ENCODE assay signal across 8 mouse cellular contexts in genomic region chr15:86188186-86188585, GRCm38 (mm10). TPM values are rescaled to one million over a fixed set of nuclear protein-coding genes. Genes with fewer than 3 reads are reported as not detected.
A peak's percentile ranks its signal among the peaks of the same experiment; 100 is the strongest.
DNase-seq lines count a peak whose midpoint lies in the region; ATAC-seq and TF ChIP-seq lines count a peak whose summit lies in the region.

No protein-coding gene starts in this region.

- TF ChIP-seq CTCF in heart, postnatal 0 days (IDR thresholded peaks at IDR 0.05; ENCODE audit: low read depth) = no peak

- H3K9me3 ChIP-seq in lung, embryonic 16.5 days (ENCODE audit: control insufficient read depth, low read length) = no peaks in the 10 kb centered on the region
- no peaks in the 10 kb centered on the region for H3K9me3 ChIP-seq in heart, postnatal 0 days (replicated peaks; ENCODE audit: control insufficient read depth, low read length)

- H3K4me3 ChIP-seq in lung, embryonic 16.5 days (ENCODE audit: low read length) = no peak overlapping the region
- no peak overlapping the region for H3K4me3 ChIP-seq in heart, postnatal 0 days (ENCODE audit: low read depth, low read length)

- peak overlapping the region; percentile 5; the same call in 1 of the 2 replicates for H3K9ac ChIP-seq in lung, embryonic 16.5 days (ENCODE audit: low read length)
- H3K9ac ChIP-seq in heart, postnatal 0 days (replicated peaks; ENCODE audit: low read depth, low read length) = peak overlapping the region; percentile 12; the same call in 1 of the 2 replicates

- peaks cover 43% of the 10 kb centered on the region for H3K4me1 ChIP-seq in lung, embryonic 16.5 days (replicated peaks; ENCODE audit: control insufficient read depth, insufficient read depth, low read length)
- H3K4me1 ChIP-seq in heart, postnatal 0 days (ENCODE audit: control insufficient read depth, insufficient read depth) = peaks cover 37% of the 10 kb centered on the region

- WGBS in lung, embryonic 16.5 days = 65% methylated on average over 5 of the region's 5 CpGs
- WGBS in heart, postnatal 0 days = 70% methylated on average over 5 of the region's 5 CpGs

- H3K27ac ChIP-seq in lung, embryonic 16.5 days (ENCODE audit: low read length) = peak overlapping the region; percentile 84
- peak overlapping the region; percentile 60 for H3K27ac ChIP-seq in heart, postnatal 0 days (ENCODE audit: low read depth)

- TF ChIP-seq EP300 in heart, postnatal 0 days (IDR thresholded peaks at IDR 0.05; ENCODE audit: low read depth) = no peak

- H3K36me3 ChIP-seq in lung, embryonic 16.5 days (ENCODE audit: control insufficient read depth, insufficient read depth, low read length) = no peaks in the 10 kb centered on the region
- H3K36me3 ChIP-seq in heart, postnatal 0 days (replicated peaks; ENCODE audit: control insufficient read depth, insufficient read depth, low read length) = no peaks in the 10 kb centered on the region

- H3K27me3 ChIP-seq in lung, embryonic 16.5 days (ENCODE audit: control insufficient read depth, insufficient read depth, low read depth, low read length) = no peaks in the 10 kb centered on the region
- H3K27me3 ChIP-seq in heart, postnatal 0 days (ENCODE audit: control insufficient read depth, insufficient read depth, low read length) = no peaks in the 10 kb centered on the region

- ATAC-seq in lung, embryonic 16.5 days (ENCODE audit: low read depth) = no peak
- no peak for ATAC-seq in heart, postnatal 0 days (ENCODE audit: insufficient read depth, low read depth)
- ATAC-seq in erythroid progenitor cell, adult 5-6 weeks (replicated peaks; ENCODE audit: low FRiP score, poor library complexity, severe bottlenecking) = no peak

- H3K4me2 ChIP-seq in lung, embryonic 16.5 days (ENCODE audit: low read depth, low read length) = no peak overlapping the region
- H3K4me2 ChIP-seq in heart, postnatal 0 days (ENCODE audit: low read depth, low read length) = no peak overlapping the region

- peak; percentile 64 to 77 for DNase-seq in adrenal gland, adult (ENCODE audit: inconsistent age in 2 of 2, low spot score in 1 of 2)
- no peak for DNase-seq in adrenal gland, postnatal 25 days
- DNase-seq in lung, postnatal 36 days = no peak
- DNase-seq in heart, postnatal 0 days (ENCODE audit: low spot score) = no peak
- peak; percentile 42 for DNase-seq in lung, postnatal 14 days
- DNase-seq in spleen, postnatal 10 days (ENCODE audit: low spot score in 2 of 2) = no peak

RNA-seq across cellular contexts. Expression of gene Cerk, which starts 2.2 kb away (rescaled TPM):
- total RNA-seq in adrenal gland, postnatal 25 days (2021) = 26.4 and 29.6 TPM in 2 replicates
- polyA plus RNA-seq in lung, embryonic 16.5 days (2015; fragmentation: Nextera tagmentation; extraction: Ambion mirVana) = 25.2 and 26.4 TPM in 2 replicates
- 25.3 and 28.2 TPM in 2 replicates for total RNA-seq in heart, postnatal 0 days (2014; rRNA removed; ENCODE audit: low replicate concordance)
- 12.1 and 14.5 TPM in 2 replicates for polyA plus RNA-seq in heart, postnatal 0 days (2015; fragmentation: Nextera tagmentation; extraction: Ambion mirVana)
- total RNA-seq in erythroid progenitor cell, adult 5-6 weeks (2015; ENCODE audit: low replicate concordance) = 7.9 and 10.1 TPM in 2 replicates
- total RNA-seq in erythroid progenitor cell, adult 5-6 weeks (2017; ENCODE audit: low replicate concordance) = 5.5 and 10.0 TPM in 2 replicates

RNA-seq across cellular contexts. Expression of gene Tbc1d22a, which starts 26.1 kb away (rescaled TPM):
- total RNA-seq in adrenal gland, postnatal 25 days (2021) = 24.7 and 33.8 TPM in 2 replicates
- polyA plus RNA-seq in lung, embryonic 16.5 days (2015; fragmentation: Nextera tagmentation; extraction: Ambion mirVana) = 13.6 and 14.3 TPM in 2 replicates
- total RNA-seq in heart, postnatal 0 days (2014; rRNA removed; ENCODE audit: low replicate concordance) = 26.6 and 31.4 TPM in 2 replicates
- polyA plus RNA-seq in heart, postnatal 0 days (2015; fragmentation: Nextera tagmentation; extraction: Ambion mirVana) = 9.7 and 10.0 TPM in 2 replicates
- total RNA-seq in erythroid progenitor cell, adult 5-6 weeks (2015; ENCODE audit: low replicate concordance) = 7.6 and 9.2 TPM in 2 replicates
- 8.2 and 12.9 TPM in 2 replicates for total RNA-seq in erythroid progenitor cell, adult 5-6 weeks (2017; ENCODE audit: low replicate concordance)

Comparison
In these comparisons a context has a peak if more than half of its experiments do, and no peak if none do; other contexts are left out.
1. DNase-seq: peak in adrenal gland, adult (2 of 2) and lung, postnatal 14 days (single experiment); none in adrenal gland, postnatal 25 days (single experiment), lung, postnatal 36 days (single experiment), heart, postnatal 0 days (single experiment) and spleen, postnatal 10 days (0 of 2).